Mouse (Mus musculus) intestine, embryonic 15.5 days (tissue): ENCODE results near the gene Hemk1. TPM values are rescaled to one million over a fixed set of nuclear protein-coding genes. Genes with fewer than 3 reads are reported as not detected.
A peak's percentile ranks its signal among the peaks of the same experiment; 100 is the strongest.

Experiments
- ATAC-seq: fragments of 200-750 bp; cut with Nextera tagmentation; 2 replicates; pipeline ENCODE4 v1.8.0; 2017; ENCODE audit warnings: moderate TSS enrichment, moderate library complexity
- H3K27ac ChIP-seq: fragments of 300-500 bp; sonication (generic); 2 replicates; pipeline ENCODE4 v1.5.1; 2015; ENCODE audit warnings: mild to moderate bottlenecking, inconsistent platforms
- H3K27me3 ChIP-seq: fragments of 300-500 bp; sonication (generic); replicated peaks from 2 replicates; pipeline ENCODE4 v1.6.1; 2015; ENCODE audit warnings: inconsistent platforms
- H3K36me3 ChIP-seq: fragments of 300-500 bp; sonication (generic); 2 replicates; pipeline ENCODE4 v1.6.1; 2015; ENCODE audit warnings: inconsistent platforms
- H3K4me1 ChIP-seq: fragments of 300-500 bp; sonication (generic); replicated peaks from 2 replicates; pipeline ENCODE4 v1.6.1; 2015; ENCODE audit warnings: inconsistent platforms
- H3K4me2 ChIP-seq: fragments of 300-500 bp; sonication (generic); replicated peaks from 2 replicates; pipeline ENCODE4 v1.6.1; 2015; ENCODE audit warnings: mild to moderate bottlenecking, inconsistent platforms
- H3K4me3 ChIP-seq: fragments of 300-500 bp; sonication (generic); replicated peaks from 2 replicates; pipeline ENCODE4 v1.5.1; 2015; ENCODE audit warnings: inconsistent platforms
- H3K9ac ChIP-seq: fragments of 300-500 bp; sonication (generic); 2 replicates; pipeline ENCODE4 v1.6.1; 2015; ENCODE audit warnings: inconsistent platforms
- H3K9me3 ChIP-seq: fragments of 300-500 bp; sonication (generic); 2 replicates; pipeline ENCODE4 v1.6.1; 2016; ENCODE audit warnings: inconsistent platforms
- WGBS: fragments of 180-500 bp; shearing (Covaris S2); methylation state at CpG from one replicate; pipeline ENCODE4 v1.1.7; 2015; 5-methylcytosine and 5-hydroxymethylcytosine counted together
- polyA plus RNA-seq: library from polyadenylated mRNA; unstranded; fragments of >200 nt; fragmentation: Nextera tagmentation; extraction: Ambion mirVana; gene quantifications from 2 replicates; pipeline ENCODE4 v1.2.1, GENCODE M21; 2015

Hemk1 gene
- polyA plus RNA-seq, 1 experiment from 2014 or later, result 9.0 TPM

- no peak overlapping the region for H3K9ac ChIP-seq
- H3K4me3 ChIP-seq, result no peak overlapping the region
- H3K27ac ChIP-seq, result no peak overlapping the region
- no peaks in the 10 kb centered on the region for H3K4me1 ChIP-seq
- no peak overlapping the region for H3K4me2 ChIP-seq
- ATAC-seq, result no peak; the same call in 1 of the 2 replicates
- H3K36me3 ChIP-seq, result no peaks in the 10 kb centered on the region
- 4% methylated on average over 3 of the region's 3 CpGs for WGBS
- H3K27me3 ChIP-seq, result 0 out of 2 replicates have a peak, but pooled peaks cover 12% of the 10 kb centered on the region
- H3K9me3 ChIP-seq, result no peaks in the 10 kb centered on the region
Observed at GRCm38 (mm10) chr9:107366644-107367043, 28.5 kb upstream of the Hemk1 start.

GRCm38 (mm10) chr9:107360989-107361388 lies 22.8 kb upstream of the Hemk1 start:
- no peak overlapping the region for H3K27ac ChIP-seq
- H3K27me3 ChIP-seq, result 0 out of 2 replicates have a peak, but pooled peaks cover 8% of the 10 kb centered on the region
- no peak overlapping the region for H3K4me3 ChIP-seq
- ATAC-seq, result no peak
- H3K36me3 ChIP-seq, result no peaks in the 10 kb centered on the region
- H3K4me1 ChIP-seq, result no peaks in the 10 kb centered on the region
- 20% methylated on average over 3 of the region's 3 CpGs for WGBS
- H3K9ac ChIP-seq, result no peak overlapping the region
- no peaks in the 10 kb centered on the region for H3K9me3 ChIP-seq
- no peak overlapping the region for H3K4me2 ChIP-seq

- H3K9me3 ChIP-seq, result no peaks in the 10 kb centered on the region
- no peak overlapping the region for H3K4me3 ChIP-seq
- H3K4me1 ChIP-seq, result no peaks in the 10 kb centered on the region
- no peak overlapping the region for H3K4me2 ChIP-seq
- no peaks in the 10 kb centered on the region for H3K36me3 ChIP-seq
- ATAC-seq, result no peak
- no peak overlapping the region for H3K9ac ChIP-seq
- no peak overlapping the region for H3K27ac ChIP-seq
- peaks cover 3% of the 10 kb centered on the region; the same call in 1 of the 2 replicates for H3K27me3 ChIP-seq
- WGBS, result 21% methylated on average over 5 of the region's 5 CpGs
Observed at GRCm38 (mm10) chr9:107357651-107358050, 19.5 kb upstream of the Hemk1 start.

GRCm38 (mm10) chr9:107355870-107356765 lies 18.0 kb upstream of the Hemk1 start:
- 50% methylated on average over 7 of the region's 7 CpGs for WGBS
- Histone ChIP-seq H3K9me3 (no peaks in the 10 kb centered on the region), H3K9ac (no peak overlapping the region), H3K4me3 (no peak overlapping the region), H3K4me2 (no peak overlapping the region), H3K4me1 (no peaks in the 10 kb centered on the region), H3K36me3 (no peaks in the 10 kb centered on the region), H3K27ac (no peak overlapping the region), H3K27me3 (no peaks in the 10 kb centered on the region; the same call in 1 of the 2 replicates)
- ATAC-seq, result peak; percentile 45; the same call in 1 of the 2 replicates

GRCm38 (mm10) chr9:107354826-107355225 lies 16.7 kb upstream of the Hemk1 start:
- Histone ChIP-seq H3K9me3 (no peaks in the 10 kb centered on the region), H3K4me2 (no peak overlapping the region), H3K27ac (no peak overlapping the region), H3K4me3 (no peak overlapping the region), H3K36me3 (no peaks in the 10 kb centered on the region), H3K9ac (no peak overlapping the region), H3K4me1 (no peaks in the 10 kb centered on the region), H3K27me3 (peaks cover 2% of the 10 kb centered on the region; the same call in 1 of the 2 replicates)
- no peak for ATAC-seq
- WGBS, result 56% methylated on average over 1 of the region's 1 CpGs

GRCm38 (mm10) chr9:107349321-107349720 lies 11.2 kb upstream of the Hemk1 start:
- Histone ChIP-seq H3K9ac (no peak overlapping the region), H3K27me3 (0 out of 2 replicates have a peak, but pooled peaks cover 2% of the 10 kb centered on the region), H3K9me3 (no peaks in the 10 kb centered on the region), H3K27ac (no peak overlapping the region), H3K4me1 (no peaks in the 10 kb centered on the region), H3K4me3 (no peak overlapping the region), H3K4me2 (no peak overlapping the region), H3K36me3 (no peaks in the 10 kb centered on the region)
- WGBS, result 44% methylated on average over 7 of the region's 7 CpGs
- ATAC-seq, result no peak

DNA sequence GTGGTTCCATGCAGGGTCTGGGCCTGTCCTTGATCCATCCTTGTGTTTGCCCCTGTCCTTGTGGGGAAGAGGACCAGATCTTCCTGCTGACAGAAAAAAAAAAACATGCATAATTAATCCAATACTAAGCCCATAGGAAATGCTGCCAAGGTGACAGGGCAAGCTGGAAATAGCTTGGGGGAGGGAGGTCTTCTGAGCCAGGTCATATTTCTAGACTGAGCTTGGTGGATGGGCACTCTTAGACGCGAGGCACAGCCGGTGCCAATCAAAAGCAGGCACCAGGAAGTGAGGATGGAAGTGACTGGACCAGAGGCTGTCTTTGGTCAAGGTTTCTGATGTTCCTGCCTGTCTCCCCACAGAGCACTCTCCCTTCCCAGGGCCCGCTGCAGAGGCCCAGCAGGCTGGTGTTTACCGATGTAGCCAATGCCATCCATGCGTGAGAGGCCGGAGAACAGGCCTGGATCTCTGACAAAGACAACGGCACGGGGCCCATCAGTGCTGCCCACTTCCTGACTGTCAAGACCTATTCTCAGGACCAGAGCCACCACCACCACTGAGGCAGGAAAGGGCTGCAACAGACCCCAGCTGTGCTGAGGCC lies 9.5 kb upstream of the Hemk1 start:
- no peaks in the 10 kb centered on the region for H3K36me3 ChIP-seq
- WGBS, result 74% methylated on average over 9 of the region's 9 CpGs
- ATAC-seq, result no peak

DNA sequence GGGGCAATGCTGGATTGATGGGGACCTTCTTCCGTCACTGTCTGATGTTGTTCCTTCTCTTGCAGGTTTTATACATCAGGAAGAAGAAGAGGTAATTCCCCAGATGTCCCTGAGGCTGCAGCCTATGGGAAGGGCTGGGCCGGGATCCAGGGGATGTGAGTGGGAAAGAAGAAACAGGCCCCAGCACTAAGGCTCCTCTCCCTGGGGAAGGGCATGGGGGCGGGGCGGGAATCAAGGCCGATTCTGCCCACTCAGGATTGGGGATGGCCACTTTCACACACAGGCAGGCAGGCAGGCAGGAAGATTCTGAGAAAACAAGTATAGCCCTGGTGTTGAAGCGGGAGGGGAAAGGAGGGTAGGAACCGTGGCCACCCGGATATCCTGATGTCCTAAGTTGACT lies 7.9 kb upstream of the Hemk1 start:
- Histone ChIP-seq H3K36me3 (no peaks in the 10 kb centered on the region), H3K27me3 (0 out of 2 replicates have a peak, but pooled peaks cover 2% of the 10 kb centered on the region), H3K9me3 (no peaks in the 10 kb centered on the region), H3K4me2 (no peak overlapping the region), H3K27ac (no peak overlapping the region), H3K9ac (no peak overlapping the region), H3K4me1 (0 out of 2 replicates have a peak, but pooled peaks cover under 1% of the 10 kb centered on the region), H3K4me3 (no peak overlapping the region)
- ATAC-seq, result no peak
- WGBS, result 85% methylated on average over 8 of the region's 8 CpGs

More for the DNA sequence above, 9.5 kb upstream of the Hemk1 start:
- Histone ChIP-seq H3K9me3 (no peaks in the 10 kb centered on the region), H3K4me3 (no peak overlapping the region), H3K27ac (no peak overlapping the region), H3K4me2 (no peak overlapping the region), H3K27me3 (0 out of 2 replicates have a peak, but pooled peaks cover 2% of the 10 kb centered on the region), H3K4me1 (no peaks in the 10 kb centered on the region), H3K9ac (no peak overlapping the region)

DNA sequence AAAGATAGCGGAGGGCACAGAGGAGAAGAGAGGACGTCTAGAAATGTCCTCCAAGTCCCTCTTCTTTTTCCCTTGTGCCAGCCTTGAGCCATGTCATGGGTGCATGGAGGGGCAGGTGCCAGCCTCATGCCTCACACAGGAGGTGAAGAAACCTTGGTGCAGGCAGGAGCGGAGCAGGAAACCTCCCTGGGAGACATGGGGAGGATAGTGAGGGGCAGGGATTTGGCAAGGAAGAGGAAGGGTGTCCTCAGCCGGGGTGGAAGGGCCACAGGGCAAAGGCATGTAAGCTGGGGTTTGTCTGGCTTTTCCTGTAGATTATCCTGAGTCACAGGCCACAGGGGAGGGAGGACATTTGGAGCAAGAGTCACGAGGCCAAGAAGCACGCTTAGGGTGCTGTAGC lies 5.9 kb upstream of the Hemk1 start:
- no peaks in the 10 kb centered on the region for H3K27me3 ChIP-seq
- H3K27ac ChIP-seq, result no peak overlapping the region
- no peak overlapping the region for H3K4me3 ChIP-seq
- WGBS, result 74% methylated on average over 6 of the region's 6 CpGs
- no peak overlapping the region for H3K9ac ChIP-seq
- 0 out of 2 replicates have a peak, but pooled peaks cover 10% of the 10 kb centered on the region for H3K4me1 ChIP-seq
- no peak for ATAC-seq
- no peaks in the 10 kb centered on the region for H3K9me3 ChIP-seq
- H3K36me3 ChIP-seq, result no peaks in the 10 kb centered on the region
- no peak overlapping the region for H3K4me2 ChIP-seq

GRCm38 (mm10) chr9:107343146-107343943 lies 5.2 kb upstream of the Hemk1 start:
- H3K27ac ChIP-seq, result no peak overlapping the region
- H3K4me1 ChIP-seq, result 0 out of 2 replicates have a peak, but pooled peaks cover 10% of the 10 kb centered on the region
- no peaks in the 10 kb centered on the region for H3K36me3 ChIP-seq
- H3K4me3 ChIP-seq, result no peak overlapping the region
- H3K9me3 ChIP-seq, result no peaks in the 10 kb centered on the region
- no peaks in the 10 kb centered on the region for H3K27me3 ChIP-seq
- H3K4me2 ChIP-seq, result no peak overlapping the region
- H3K9ac ChIP-seq, result no peak overlapping the region
- no peak for ATAC-seq
- WGBS, result 64% methylated on average over 8 of the region's 8 CpGs

GRCm38 (mm10) chr9:107342201-107342709 lies 4.1 kb upstream of the Hemk1 start:
- no peaks in the 10 kb centered on the region for H3K36me3 ChIP-seq
- 88% methylated on average over 11 of the region's 11 CpGs for WGBS
- H3K27ac ChIP-seq, result no peak overlapping the region
- H3K9me3 ChIP-seq, result no peaks in the 10 kb centered on the region
- no peak overlapping the region for H3K9ac ChIP-seq
- no peak overlapping the region for H3K4me3 ChIP-seq
- 0 out of 2 replicates have a peak, but pooled peaks cover 13% of the 10 kb centered on the region for H3K4me1 ChIP-seq
- ATAC-seq, result no peak
- no peak overlapping the region for H3K4me2 ChIP-seq
- H3K27me3 ChIP-seq, result no peaks in the 10 kb centered on the region
